Mouse (Mus musculus) kidney, adult 2 months (tissue): ENCODE measurements at regions not wholly inside any gene's neighbourhood (a gene's known extent, or its start where the extent isn't known, plus 50 kb on each side); places are given as distances from the start of the nearest gene placed in this dataset.
"Not testable (repeated sequence)": the region's sequence is repeated elsewhere in the genome, so short reads cannot be mapped to it uniquely, and the experiment has no call there.

Experiments used
- DNase-seq: peaks from one replicate; pipeline ENCODE4 v3.0.0; 2021
- H3K27ac ChIP-seq: fragments of 200-500 bp; 2 replicates; pipeline ENCODE4 v1.5.1; 2012; ENCODE audit warnings: low read depth, low read length, control low read depth, inconsistent platforms; ENCODE audit not compliant: insufficient read depth
- H3K27me3 ChIP-seq: fragments of 200-500 bp; replicated peaks from 2 replicates; pipeline ENCODE4 v1.6.1; 2012; ENCODE audit warnings: mild to moderate bottlenecking, moderate library complexity, low read length, inconsistent platforms; ENCODE audit not compliant: control insufficient read depth, insufficient read depth
- H3K36me3 ChIP-seq: fragments of 200-500 bp; 2 replicates; pipeline ENCODE4 v1.6.1; 2012; ENCODE audit warnings: mild to moderate bottlenecking, moderate library complexity, low read length, inconsistent platforms; ENCODE audit not compliant: control insufficient read depth, insufficient read depth
- H3K4me1 ChIP-seq: fragments of 200-500 bp; 2 replicates; pipeline ENCODE4 v1.6.1; 2011; ENCODE audit warnings: low read length; ENCODE audit not compliant: control insufficient read depth, insufficient read depth
- H3K4me3 ChIP-seq: fragments of 200-500 bp; 2 replicates; pipeline ENCODE4 v1.5.1; 2011; ENCODE audit warnings: mild to moderate bottlenecking, low read depth, low read length, control low read depth; ENCODE audit not compliant: insufficient read depth
- CTCF ChIP-seq: fragments of 200-500 bp; conservative IDR thresholded peaks from 2 replicates; pipeline ENCODE4 v1.5.1; 2011; ENCODE audit warnings: low read depth, mild to moderate bottlenecking, control low read depth, low read length, moderate library complexity, mixed read lengths; ENCODE audit not compliant: insufficient read depth, insufficient read length
- POLR2A ChIP-seq: fragments of 200-500 bp; IDR thresholded peaks from one replicate; pipeline ENCODE4 v1.6.1; 2011; ENCODE audit warnings: low read depth, low read length, control low read depth
- WGBS: fragments of 180-500 bp; shearing (Covaris S2); methylation state at CpG from one replicate; pipeline ENCODE4 v1.1.7; 2018; 5-methylcytosine and 5-hydroxymethylcytosine counted together

GRCm38 (mm10) chr17:81261957-81262356 lies 179.6 kb upstream of the Gm11096 start:
- no peak for TF ChIP-seq POLR2A
- TF ChIP-seq CTCF: no peak
- Histone ChIP-seq H3K36me3 (no peaks in the 10 kb centered on the region), H3K4me1 (no peaks in the 10 kb centered on the region), H3K27me3 (no peaks in the 10 kb centered on the region), H3K27ac (no peak overlapping the region), H3K4me3 (no peak overlapping the region)
- DNase-seq: peak; percentile 14
- WGBS: 67% methylated on average over 1 of the region's 1 CpGs

GRCm38 (mm10) chr17:81260036-81260435 lies 181.5 kb upstream of the Gm11096 start:
- no peaks in the 10 kb centered on the region for H3K36me3 ChIP-seq
- WGBS: 68% methylated on average over 1 of the region's 1 CpGs

GRCm38 (mm10) chr17:81256106-81256505 lies 185.5 kb upstream of the Gm11096 start:
- Histone ChIP-seq H3K36me3 (no peaks in the 10 kb centered on the region), H3K27ac (no peak overlapping the region), H3K4me1 (no peaks in the 10 kb centered on the region), H3K4me3 (no peak overlapping the region), H3K27me3 (no peaks in the 10 kb centered on the region)
- TF ChIP-seq CTCF (no peak), POLR2A (no peak)
- 81% methylated on average over 3 of the region's 3 CpGs for WGBS
- DNase-seq: no peak

More at GRCm38 (mm10) chr17:81260036-81260435, 181.5 kb upstream of the Gm11096 start:
- no peak for DNase-seq
- TF ChIP-seq POLR2A: no peak
- TF ChIP-seq CTCF: no peak
- Histone ChIP-seq H3K4me1 (no peaks in the 10 kb centered on the region), H3K27me3 (no peaks in the 10 kb centered on the region), H3K27ac (no peak overlapping the region), H3K4me3 (no peak overlapping the region)

GRCm38 (mm10) chr17:81250748-81251147 lies 185.9 kb upstream of the Thumpd2 start:
- WGBS: 34% methylated on average over 3 of the region's 3 CpGs
- Histone ChIP-seq H3K4me3 (no peak overlapping the region), H3K27me3 (no peaks in the 10 kb centered on the region), H3K36me3 (no peaks in the 10 kb centered on the region), H3K27ac (no peak overlapping the region), H3K4me1 (no peaks in the 10 kb centered on the region)
- TF ChIP-seq CTCF (no peak), POLR2A (no peak)
- peak; percentile 6 for DNase-seq

- Histone ChIP-seq H3K4me3 (no peak overlapping the region), H3K27me3 (no peaks in the 10 kb centered on the region), H3K36me3 (no peaks in the 10 kb centered on the region), H3K4me1 (no peaks in the 10 kb centered on the region), H3K27ac (no peak overlapping the region)
- 88% methylated on average over 6 of the region's 6 CpGs for WGBS
- no peak for TF ChIP-seq CTCF
- TF ChIP-seq POLR2A: no peak
- DNase-seq: no peak
Measured at GRCm38 (mm10) chr17:81246156-81246555, 181.3 kb upstream of the Thumpd2 start.

GRCm38 (mm10) chr17:81231771-81232170 lies 166.9 kb upstream of the Thumpd2 start:
- H3K27me3 ChIP-seq, DNase-seq, H3K27ac ChIP-seq, H3K36me3 ChIP-seq, H3K4me1 ChIP-seq, H3K4me3 ChIP-seq: not testable (repeated sequence)
- WGBS: over 99% methylated on average over 16 of the region's 18 CpGs

- H3K27ac ChIP-seq: no peak overlapping the region
- no peaks in the 10 kb centered on the region for H3K36me3 ChIP-seq
- no peaks in the 10 kb centered on the region for H3K27me3 ChIP-seq
- H3K4me3 ChIP-seq: no peak overlapping the region
- TF ChIP-seq CTCF: no peak
- no peak for TF ChIP-seq POLR2A
- DNase-seq: peak; percentile 63
- H3K4me1 ChIP-seq: peaks cover 3% of the 10 kb centered on the region; the same call in 1 of the 2 replicates
Measured at GRCm38 (mm10) chr17:81225281-81225680, 160.4 kb upstream of the Thumpd2 start.

- TF ChIP-seq POLR2A: no peak
- no peak for TF ChIP-seq CTCF
- Histone ChIP-seq H3K4me1 (peaks cover 3% of the 10 kb centered on the region; the same call in 1 of the 2 replicates), H3K36me3 (no peaks in the 10 kb centered on the region), H3K27me3 (no peaks in the 10 kb centered on the region), H3K27ac (no peak overlapping the region), H3K4me3 (no peak overlapping the region)
- no peak for DNase-seq
- WGBS: 89% methylated on average over 3 of the region's 3 CpGs
Measured at GRCm38 (mm10) chr17:81221436-81221835, 156.6 kb upstream of the Thumpd2 start.
